Mouse (Mus musculus): ENCODE data around the gene Lamb3.

DNA sequence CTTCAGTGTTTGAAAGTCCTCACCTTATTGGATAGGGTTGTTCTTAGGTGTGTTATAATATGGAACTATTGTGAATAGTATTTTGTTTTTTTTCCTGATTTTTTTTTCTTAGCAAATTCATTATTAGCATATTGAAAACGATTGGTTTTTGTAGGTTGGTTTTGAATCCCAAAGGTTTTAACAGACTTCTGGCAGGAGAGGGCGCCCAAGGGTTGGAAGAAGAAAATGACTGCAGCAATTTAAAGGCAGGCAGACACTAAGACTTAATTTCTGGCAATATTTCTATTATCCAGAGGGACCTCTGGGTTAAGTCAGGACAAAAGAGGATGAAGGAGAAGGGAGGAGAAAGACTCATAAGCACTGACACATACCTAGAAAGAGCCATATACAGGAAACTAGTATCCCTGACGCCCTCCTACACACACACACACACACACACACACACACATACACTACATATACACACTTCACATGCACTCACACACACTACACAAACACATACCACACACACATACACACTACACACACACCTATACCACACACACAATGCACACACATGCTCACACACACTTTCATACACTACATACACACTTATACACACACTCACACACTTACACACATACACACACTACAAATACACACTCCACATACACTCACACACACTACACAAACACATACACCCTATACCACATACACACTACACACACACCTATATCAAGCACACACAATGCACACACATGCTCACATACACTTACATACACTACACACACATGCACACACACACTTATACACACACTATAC is 48.2 kb downstream of the Lamb3 start:
- TF ChIP-seq CTCF (conservative IDR thresholded peaks at IDR 0.05; ENCODE audit: insufficient read depth, insufficient read length, low read depth, low read length) (0 out of 2 replicates have a peak, but pooled peaks have one; percentile 19), POLR2A (IDR thresholded peaks at IDR 0.05; ENCODE audit: low read depth, low read length) (no peak)
